Comparison of ENCODE assay signal across 18 mouse cellular contexts in the genomic region with DNA sequence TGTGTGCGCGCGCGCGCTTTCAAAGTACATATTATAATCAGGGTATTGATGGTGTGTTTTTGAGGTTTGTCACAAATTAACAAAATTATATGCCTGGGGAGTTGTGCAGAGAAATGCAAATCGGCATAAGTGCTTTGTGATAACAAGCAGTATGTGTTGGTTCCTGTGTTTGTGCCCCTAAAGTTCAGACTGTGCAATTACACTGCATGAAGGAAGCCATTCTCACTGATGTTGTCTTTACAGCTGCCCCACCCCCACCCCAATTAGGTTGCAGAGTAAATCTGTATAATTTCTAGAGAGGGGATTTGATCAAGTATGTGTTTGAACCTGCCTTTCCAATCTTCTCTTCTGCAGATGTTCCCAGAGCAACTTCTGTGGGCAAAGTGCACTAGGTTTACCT. TPM values are rescaled to one million over a fixed set of nuclear protein-coding genes. Genes with fewer than 3 reads are reported as not detected.
DNase-seq lines count a peak whose midpoint lies in the region; ATAC-seq and TF ChIP-seq lines count a peak whose summit lies in the region.
"Had no signal": no experiment of that assay in that cellular context is flagged by ENCODE, and none has a peak within 500 bp of the region (broad histone marks: within the 10 kb centered on the region; RNA-seq: fewer than 3 reads in every experiment).

No protein-coding gene starts in this region.

- H3K9ac ChIP-seq in hindbrain, postnatal 0 days (replicated peaks; ENCODE audit: low read length) = no peak overlapping the region
- H3K9ac ChIP-seq in hindbrain, embryonic 11.5 days (ENCODE audit: low read depth, low read length) = no peak overlapping the region
- H3K9ac ChIP-seq in midbrain, embryonic 14.5 days (replicated peaks; ENCODE audit: low read length) = no peak overlapping the region
- no peak overlapping the region for H3K9ac ChIP-seq in midbrain, embryonic 16.5 days (ENCODE audit: low read depth, low read length)
- H3K9ac ChIP-seq in forebrain, embryonic 13.5 days = no peak overlapping the region
- no peak overlapping the region for H3K9ac ChIP-seq in stomach, postnatal 0 days (ENCODE audit: low read length)
- H3K9ac ChIP-seq in midbrain, embryonic 15.5 days = no peak overlapping the region
- H3K9ac ChIP-seq: embryonic facial prominence, embryonic 15.5 days; liver, embryonic 13.5 days; midbrain, embryonic 12.5 days had no signal

- H3K4me1 ChIP-seq in hindbrain, postnatal 0 days (ENCODE audit: insufficient read depth, low read length) = peaks cover 7% of the 10 kb centered on the region; the same call in 1 of the 2 replicates
- peaks cover 15% of the 10 kb centered on the region for H3K4me1 ChIP-seq in hindbrain, embryonic 11.5 days (replicated peaks; ENCODE audit: control insufficient read depth, insufficient read depth, low read length)
- peaks cover 31% of the 10 kb centered on the region for H3K4me1 ChIP-seq in midbrain, embryonic 14.5 days (ENCODE audit: control insufficient read depth, insufficient read depth, low read length)
- peaks cover 14% of the 10 kb centered on the region for H3K4me1 ChIP-seq in midbrain, embryonic 16.5 days (ENCODE audit: control insufficient read depth, insufficient read depth, low read length)
- peaks cover 84% of the 10 kb centered on the region for H3K4me1 ChIP-seq in forebrain, embryonic 13.5 days
- H3K4me1 ChIP-seq in stomach, postnatal 0 days (replicated peaks; ENCODE audit: control insufficient read depth, insufficient read depth) = no peaks in the 10 kb centered on the region
- H3K4me1 ChIP-seq in midbrain, embryonic 15.5 days = peaks cover 22% of the 10 kb centered on the region

- no peaks in the 10 kb centered on the region for H3K27me3 ChIP-seq in hindbrain, postnatal 0 days (ENCODE audit: insufficient read depth, low read length)
- no peaks in the 10 kb centered on the region for H3K27me3 ChIP-seq in hindbrain, embryonic 11.5 days (ENCODE audit: control insufficient read depth, insufficient read depth, low read length)
- no peaks in the 10 kb centered on the region for H3K27me3 ChIP-seq in midbrain, embryonic 14.5 days (ENCODE audit: control insufficient read depth, insufficient read depth, low read length)
- H3K27me3 ChIP-seq in midbrain, embryonic 16.5 days (ENCODE audit: control insufficient read depth, insufficient read depth, low read depth, low read length) = no peaks in the 10 kb centered on the region; the same call in 1 of the 2 replicates
- H3K27me3 ChIP-seq in forebrain, embryonic 13.5 days = no peaks in the 10 kb centered on the region
- H3K27me3 ChIP-seq in stomach, postnatal 0 days (ENCODE audit: control insufficient read depth, insufficient read depth, low read length) = no peaks in the 10 kb centered on the region
- H3K27me3 ChIP-seq in midbrain, embryonic 15.5 days (replicated peaks) = no peaks in the 10 kb centered on the region
- H3K27me3 ChIP-seq: embryonic facial prominence, embryonic 15.5 days; midbrain, embryonic 12.5 days had no signal

- H3K36me3 ChIP-seq in hindbrain, postnatal 0 days (ENCODE audit: insufficient read depth, low read length) = no peaks in the 10 kb centered on the region
- no peaks in the 10 kb centered on the region for H3K36me3 ChIP-seq in hindbrain, embryonic 11.5 days (ENCODE audit: control insufficient read depth, insufficient read depth, low read length)
- no peaks in the 10 kb centered on the region for H3K36me3 ChIP-seq in midbrain, embryonic 14.5 days (ENCODE audit: control insufficient read depth, insufficient read depth, low read length)
- H3K36me3 ChIP-seq in midbrain, embryonic 16.5 days (ENCODE audit: control insufficient read depth, insufficient read depth, low read length) = no peaks in the 10 kb centered on the region
- peaks cover 10% of the 10 kb centered on the region; the same call in 1 of the 2 replicates for H3K36me3 ChIP-seq in forebrain, embryonic 13.5 days (ENCODE audit: poor library complexity, severe bottlenecking)
- no peaks in the 10 kb centered on the region for H3K36me3 ChIP-seq in stomach, postnatal 0 days (ENCODE audit: control insufficient read depth, insufficient read depth, low read length)
- no peaks in the 10 kb centered on the region for H3K36me3 ChIP-seq in midbrain, embryonic 15.5 days (replicated peaks)
- H3K36me3 ChIP-seq: liver, embryonic 13.5 days had no signal

- DNase-seq in hindbrain, postnatal 0 days (ENCODE audit: low spot score) = no peak
- DNase-seq in hindbrain, embryonic 11.5 days (ENCODE audit: low spot score) = no peak
- peak; percentile 31 for DNase-seq in midbrain, embryonic 14.5 days
- no peak for DNase-seq in stomach, postnatal 0 days (ENCODE audit: low spot score)
- DNase-seq in embryo, embryonic 10.5 days (ENCODE audit: low spot score) = no peak
- DNase-seq: kidney, adult 18-20 months; kidney, postnatal 4 days; layer of hippocampus, postnatal 36 days; liver, embryonic 13.5 days; right cerebral cortex, postnatal 4 days had no signal

- TF ChIP-seq EP300 in stomach, postnatal 0 days (optimal IDR thresholded peaks at IDR 0.05) = no peak

- no peaks in the 10 kb centered on the region for H3K9me3 ChIP-seq in hindbrain, postnatal 0 days (ENCODE audit: low read length)
- H3K9me3 ChIP-seq in hindbrain, embryonic 11.5 days (ENCODE audit: control insufficient read depth, low read length) = no peaks in the 10 kb centered on the region
- H3K9me3 ChIP-seq in midbrain, embryonic 14.5 days (ENCODE audit: control insufficient read depth, low read length) = no peaks in the 10 kb centered on the region
- no peaks in the 10 kb centered on the region for H3K9me3 ChIP-seq in midbrain, embryonic 16.5 days (replicated peaks; ENCODE audit: control insufficient read depth, low read length, poor library complexity, severe bottlenecking)
- no peaks in the 10 kb centered on the region for H3K9me3 ChIP-seq in forebrain, embryonic 13.5 days (replicated peaks)
- no peaks in the 10 kb centered on the region for H3K9me3 ChIP-seq in stomach, postnatal 0 days (ENCODE audit: control insufficient read depth, low read length)
- no peaks in the 10 kb centered on the region for H3K9me3 ChIP-seq in midbrain, embryonic 15.5 days
- H3K9me3 ChIP-seq: embryonic facial prominence, embryonic 15.5 days; hindbrain, embryonic 10.5 days; limb, embryonic 10.5 days; liver, embryonic 13.5 days; midbrain, embryonic 12.5 days had no signal

- no peak overlapping the region for H3K4me3 ChIP-seq in hindbrain, postnatal 0 days (ENCODE audit: low read length)
- H3K4me3 ChIP-seq in hindbrain, embryonic 11.5 days (ENCODE audit: low read depth, low read length) = no peak overlapping the region
- H3K4me3 ChIP-seq in midbrain, embryonic 14.5 days (replicated peaks; ENCODE audit: low read depth, low read length) = no peak overlapping the region
- no peak overlapping the region for H3K4me3 ChIP-seq in midbrain, embryonic 16.5 days (ENCODE audit: low read depth, low read length)
- H3K4me3 ChIP-seq in forebrain, embryonic 13.5 days = no peak overlapping the region
- H3K4me3 ChIP-seq in stomach, postnatal 0 days (ENCODE audit: low read depth, low read length) = no peak overlapping the region
- no peak overlapping the region for H3K4me3 ChIP-seq in midbrain, embryonic 15.5 days
- H3K4me3 ChIP-seq: embryonic facial prominence, embryonic 15.5 days; hindbrain, embryonic 10.5 days; limb, embryonic 10.5 days; liver, embryonic 13.5 days; midbrain, embryonic 12.5 days had no signal

- H3K27ac ChIP-seq in hindbrain, postnatal 0 days = no peak overlapping the region
- H3K27ac ChIP-seq in hindbrain, embryonic 11.5 days (ENCODE audit: low read depth, low read length) = no peak overlapping the region
- H3K27ac ChIP-seq in midbrain, embryonic 14.5 days (replicated peaks; ENCODE audit: low read depth, low read length) = no peak overlapping the region
- H3K27ac ChIP-seq in midbrain, embryonic 16.5 days (ENCODE audit: low read length) = no peak overlapping the region
- H3K27ac ChIP-seq in forebrain, embryonic 13.5 days = no peak overlapping the region; the same call in 1 of the 2 replicates
- H3K27ac ChIP-seq in stomach, postnatal 0 days (replicated peaks) = no peak overlapping the region
- no peak overlapping the region for H3K27ac ChIP-seq in midbrain, embryonic 15.5 days
- H3K27ac ChIP-seq: embryonic facial prominence, embryonic 15.5 days; hindbrain, embryonic 10.5 days; limb, embryonic 10.5 days; liver, embryonic 13.5 days; midbrain, embryonic 12.5 days had no signal

- 0 out of 2 replicates have a peak, but pooled peaks have one; percentile 40 for ATAC-seq in hindbrain, postnatal 0 days
- ATAC-seq in hindbrain, embryonic 11.5 days (ENCODE audit: low FRiP score) = no peak
- ATAC-seq in midbrain, embryonic 14.5 days (ENCODE audit: low FRiP score, low TSS enrichment) = no peak
- no peak for ATAC-seq in midbrain, embryonic 16.5 days
- ATAC-seq in forebrain, embryonic 13.5 days = no peak
- no peak for ATAC-seq in stomach, postnatal 0 days (ENCODE audit: low FRiP score, low TSS enrichment)
- ATAC-seq in midbrain, embryonic 15.5 days (replicated peaks) = no peak
- ATAC-seq: activated CD4-positive, CD25-positive, alpha-beta regulatory T cell, adult 4 months had no signal

- WGBS in hindbrain, postnatal 0 days = 87% methylated on average over 6 of the region's 6 CpGs
- WGBS in hindbrain, embryonic 11.5 days = 95% methylated on average over 6 of the region's 6 CpGs
- 95% methylated on average over 6 of the region's 6 CpGs for WGBS in midbrain, embryonic 14.5 days
- 92% methylated on average over 6 of the region's 6 CpGs for WGBS in midbrain, embryonic 16.5 days
- WGBS in forebrain, embryonic 13.5 days = 77% methylated on average over 6 of the region's 6 CpGs
- WGBS in stomach, postnatal 0 days = 95% methylated on average over 6 of the region's 6 CpGs
- 89% methylated on average over 6 of the region's 6 CpGs for WGBS in midbrain, embryonic 15.5 days

- no peak overlapping the region for H3K4me2 ChIP-seq in hindbrain, postnatal 0 days (ENCODE audit: low read depth, low read length)
- H3K4me2 ChIP-seq in hindbrain, embryonic 11.5 days (replicated peaks; ENCODE audit: low read depth, low read length) = no peak overlapping the region
- H3K4me2 ChIP-seq in midbrain, embryonic 14.5 days (ENCODE audit: low read length) = no peak overlapping the region
- H3K4me2 ChIP-seq in midbrain, embryonic 16.5 days (ENCODE audit: low read length) = no peak overlapping the region
- H3K4me2 ChIP-seq in forebrain, embryonic 13.5 days = peak overlapping the region; percentile 18; the same call in 1 of the 2 replicates
- H3K4me2 ChIP-seq in stomach, postnatal 0 days (replicated peaks; ENCODE audit: low read depth) = no peak overlapping the region
- no peak overlapping the region for H3K4me2 ChIP-seq in midbrain, embryonic 15.5 days
- H3K4me2 ChIP-seq: embryonic facial prominence, embryonic 15.5 days; liver, embryonic 13.5 days; midbrain, embryonic 12.5 days had no signal

- TF ChIP-seq CTCF in hindbrain, postnatal 0 days (IDR thresholded peaks at IDR 0.05; ENCODE audit: low read depth) = peak; percentile 42
- TF ChIP-seq CTCF in stomach, postnatal 0 days (IDR thresholded peaks at IDR 0.05; ENCODE audit: low read depth) = peak; percentile 38

RNA-seq across cellular contexts. Expression of gene Plpp3, which starts 7.8 kb away (rescaled TPM):
- 167 and 174 TPM in 2 replicates for total RNA-seq in hindbrain, postnatal 0 days (2014; rRNA removed)
- polyA plus RNA-seq in hindbrain, postnatal 0 days (2015; fragmentation: Nextera tagmentation; extraction: Ambion mirVana) = 180 and 198 TPM in 2 replicates
- polyA plus RNA-seq in hindbrain, embryonic 11.5 days (2014; fragmentation: Nextera tagmentation; extraction: Ambion mirVana) = 51.1 and 52.7 TPM in 2 replicates
- 51.7 and 62.4 TPM in 2 replicates for polyA plus RNA-seq in midbrain, embryonic 14.5 days (2014; fragmentation: Nextera tagmentation; extraction: Ambion mirVana)
- polyA plus RNA-seq in midbrain, embryonic 16.5 days (2015; fragmentation: Nextera tagmentation; extraction: Ambion mirVana) = 71.7 and 102 TPM in 2 replicates
- 85.7 and 87.9 TPM in 2 replicates for polyA plus RNA-seq in forebrain, embryonic 13.5 days (2015; fragmentation: Nextera tagmentation; extraction: Ambion mirVana)
- polyA plus RNA-seq in stomach, postnatal 0 days (2015; fragmentation: Nextera tagmentation; extraction: Ambion mirVana) = 60.2 and 64.4 TPM in 2 replicates
- polyA plus RNA-seq in midbrain, embryonic 15.5 days (2015; fragmentation: Nextera tagmentation; extraction: Ambion mirVana) = 66.3 and 81.9 TPM in 2 replicates
- polyA plus RNA-seq: activated CD4-positive, CD25-positive, alpha-beta regulatory T cell, adult 4 months had no signal

RNA-seq across cellular contexts. Expression of gene Prkaa2, which starts 55.3 kb away (rescaled TPM):
- 16.9 and 19.3 TPM in 2 replicates for total RNA-seq in hindbrain, postnatal 0 days (2014; rRNA removed)
- polyA plus RNA-seq in hindbrain, postnatal 0 days (2015; fragmentation: Nextera tagmentation; extraction: Ambion mirVana) = 10.9 and 13.2 TPM in 2 replicates
- polyA plus RNA-seq in hindbrain, embryonic 11.5 days (2014; fragmentation: Nextera tagmentation; extraction: Ambion mirVana) = 5.0 TPM in 2 replicates
- polyA plus RNA-seq in midbrain, embryonic 14.5 days (2014; fragmentation: Nextera tagmentation; extraction: Ambion mirVana) = 17.8 and 19.4 TPM in 2 replicates
- 17.7 and 18.6 TPM in 2 replicates for polyA plus RNA-seq in midbrain, embryonic 16.5 days (2015; fragmentation: Nextera tagmentation; extraction: Ambion mirVana)
- 6.2 and 7.1 TPM in 2 replicates for polyA plus RNA-seq in forebrain, embryonic 13.5 days (2015; fragmentation: Nextera tagmentation; extraction: Ambion mirVana)
- 3.6 and 4.5 TPM in 2 replicates for polyA plus RNA-seq in stomach, postnatal 0 days (2015; fragmentation: Nextera tagmentation; extraction: Ambion mirVana)
- polyA plus RNA-seq in midbrain, embryonic 15.5 days (2015; fragmentation: Nextera tagmentation; extraction: Ambion mirVana) = 15.4 and 16.8 TPM in 2 replicates
